Comparison of ENCODE assay signal across 28 mouse cellular contexts in the genomic region with DNA sequence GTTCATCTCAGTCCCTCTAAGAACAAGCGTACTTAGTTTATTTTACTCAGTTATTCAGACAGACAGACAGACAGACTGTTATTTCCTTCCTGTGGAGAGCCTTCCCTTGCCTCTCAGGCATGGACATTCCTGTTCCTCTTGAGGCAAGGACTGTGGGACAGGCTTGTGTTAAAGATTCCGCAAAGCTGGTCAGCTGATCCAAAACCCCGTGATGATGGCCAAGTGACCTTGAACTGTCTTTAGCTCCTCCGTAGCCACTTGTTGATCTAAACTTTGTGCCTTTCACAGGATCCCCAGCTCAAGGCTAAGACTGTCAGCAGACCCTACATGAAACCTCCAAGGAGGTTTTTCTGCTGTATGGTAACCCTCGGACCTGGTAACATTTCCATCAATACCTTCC. TPM values are rescaled to one million over a fixed set of nuclear protein-coding genes. Genes with fewer than 3 reads are reported as not detected.
DNase-seq lines count a peak whose midpoint lies in the region; ATAC-seq and TF ChIP-seq lines count a peak whose summit lies in the region.
"Had no signal": no experiment of that assay in that cellular context is flagged by ENCODE, and none has a peak within 500 bp of the region (broad histone marks: within the 10 kb centered on the region; RNA-seq: fewer than 3 reads in every experiment).

No protein-coding gene starts in this region.

- H3ac ChIP-seq in myocyte (ENCODE audit: control insufficient read depth, insufficient read length) = no peak overlapping the region

- H3K9me3 ChIP-seq in kidney, embryonic 14.5 days (ENCODE audit: control insufficient read depth, low read length) = no peaks in the 10 kb centered on the region
- no peaks in the 10 kb centered on the region for H3K9me3 ChIP-seq in liver, embryonic 11.5 days (ENCODE audit: control insufficient read depth, low read length)
- H3K9me3 ChIP-seq: embryonic facial prominence, embryonic 12.5 days; hindbrain, embryonic 15.5 days; intestine, embryonic 15.5 days; midbrain, embryonic 15.5 days had no signal

- 41% methylated on average over 5 of the region's 5 CpGs for WGBS in kidney, embryonic 14.5 days
- 52% methylated on average over 5 of the region's 5 CpGs for WGBS in liver, embryonic 11.5 days

- H3K79me2 ChIP-seq in myocyte (ENCODE audit: control insufficient read depth, insufficient read depth) = no peaks in the 10 kb centered on the region

- DNase-seq in kidney, postnatal 10 days = no peak
- DNase-seq in ZHBTc4 (ENCODE audit: low read depth, low spot score) = peak; percentile 63
- DNase-seq in liver, embryonic 11.5 days (ENCODE audit: low spot score) = no peak
- no peak for DNase-seq in gastrocnemius, postnatal 10 days
- DNase-seq: adrenal gland, postnatal 10 days; cerebellum, postnatal 10 days; forebrain, postnatal 0 days; heart, adult 18-20 months; heart, postnatal 4 days; kidney, postnatal 14 days; lung, postnatal 10 days; right cerebral cortex, postnatal 25 days had no signal

- H3K4me3 ChIP-seq in kidney, embryonic 14.5 days (ENCODE audit: low read length) = no peak overlapping the region
- H3K4me3 ChIP-seq in liver, embryonic 11.5 days (ENCODE audit: low read depth, low read length) = no peak overlapping the region
- H3K4me3 ChIP-seq in myocyte = no peak overlapping the region
- H3K4me3 ChIP-seq: embryonic facial prominence, embryonic 12.5 days; hindbrain, embryonic 15.5 days; intestine, embryonic 15.5 days; layer of hippocampus, adult 2 months; midbrain, embryonic 15.5 days had no signal

- ATAC-seq in kidney, embryonic 14.5 days (ENCODE audit: low FRiP score, low TSS enrichment) = peak; percentile 35; the same call in 1 of the 2 replicates
- ATAC-seq in liver, embryonic 11.5 days (replicated peaks; ENCODE audit: low FRiP score) = no peak
- no peak for ATAC-seq in cerebellum, adult (ENCODE audit: insufficient number of reproducible peaks, low FRiP score, low TSS enrichment)
- ATAC-seq: forebrain, postnatal 0 days; intestine, embryonic 15.5 days; midbrain, embryonic 15.5 days; Patski had no signal

- H3K36me3 ChIP-seq in kidney, embryonic 14.5 days (ENCODE audit: control insufficient read depth, insufficient read depth, low read length) = no peaks in the 10 kb centered on the region
- H3K36me3 ChIP-seq in liver, embryonic 11.5 days (ENCODE audit: control insufficient read depth, insufficient read depth, low read length) = no peaks in the 10 kb centered on the region
- H3K36me3 ChIP-seq in myocyte (ENCODE audit: control insufficient read depth, insufficient read depth) = no peaks in the 10 kb centered on the region
- H3K36me3 ChIP-seq: embryonic facial prominence, embryonic 12.5 days; hindbrain, embryonic 15.5 days; intestine, embryonic 15.5 days; midbrain, embryonic 15.5 days had no signal

- TF ChIP-seq POLR2A in myocyte (IDR thresholded peaks at IDR 0.05; ENCODE audit: insufficient read length, low read depth) = no peak

- H3K27me3 ChIP-seq in kidney, embryonic 14.5 days (ENCODE audit: control insufficient read depth, insufficient read depth, low read length) = no peaks in the 10 kb centered on the region
- no peaks in the 10 kb centered on the region for H3K27me3 ChIP-seq in liver, embryonic 11.5 days (replicated peaks; ENCODE audit: control insufficient read depth, insufficient read depth, low read length)
- no peaks in the 10 kb centered on the region for H3K27me3 ChIP-seq in myocyte (ENCODE audit: control insufficient read depth, insufficient read depth, insufficient read length)
- H3K27me3 ChIP-seq: embryonic facial prominence, embryonic 12.5 days; hindbrain, embryonic 15.5 days; intestine, embryonic 15.5 days; midbrain, embryonic 15.5 days had no signal

- H3K4me2 ChIP-seq in kidney, embryonic 14.5 days (replicated peaks; ENCODE audit: low read depth, low read length) = no peak overlapping the region
- peak overlapping the region; percentile 46 for H3K4me2 ChIP-seq in liver, embryonic 11.5 days
- H3K4me2 ChIP-seq in myocyte (ENCODE audit: low read depth) = peak overlapping the region; percentile 47
- H3K4me2 ChIP-seq: embryonic facial prominence, embryonic 12.5 days; hindbrain, embryonic 15.5 days; intestine, embryonic 15.5 days; midbrain, embryonic 15.5 days had no signal

- H3K27ac ChIP-seq in kidney, embryonic 14.5 days (ENCODE audit: low read depth, low read length) = no peak overlapping the region
- no peak overlapping the region for H3K27ac ChIP-seq in liver, embryonic 11.5 days (ENCODE audit: low read depth, low read length)
- H3K27ac ChIP-seq: embryonic facial prominence, embryonic 12.5 days; hindbrain, embryonic 15.5 days; intestine, embryonic 15.5 days; layer of hippocampus, adult 2 months; midbrain, embryonic 15.5 days had no signal

- H3K4me1 ChIP-seq in kidney, embryonic 14.5 days (ENCODE audit: control insufficient read depth, insufficient read depth, low read length) = no peaks in the 10 kb centered on the region
- peaks cover 9% of the 10 kb centered on the region for H3K4me1 ChIP-seq in liver, embryonic 11.5 days (replicated peaks; ENCODE audit: control insufficient read depth, insufficient read depth, low read length)
- H3K4me1 ChIP-seq: embryonic facial prominence, embryonic 12.5 days; hindbrain, embryonic 15.5 days; intestine, embryonic 15.5 days; midbrain, embryonic 15.5 days had no signal

- no peak overlapping the region for H3K9ac ChIP-seq in kidney, embryonic 14.5 days (ENCODE audit: low read depth, low read length)
- H3K9ac ChIP-seq in liver, embryonic 11.5 days (ENCODE audit: low read depth, low read length) = peak overlapping the region; percentile 31; the same call in 1 of the 2 replicates
- H3K9ac ChIP-seq: embryonic facial prominence, embryonic 12.5 days; forebrain, postnatal 0 days; hindbrain, embryonic 15.5 days; intestine, embryonic 15.5 days; midbrain, embryonic 15.5 days had no signal

TF ChIP-seq in myocyte, 11 proteins besides CTCF, POLR2A, EP300 and RAD21:
- TF ChIP-seq E2F4 (IDR thresholded peaks at IDR 0.05; ENCODE audit: insufficient read depth) (no peak), POLR2AphosphoS2 (IDR thresholded peaks at IDR 0.05; ENCODE audit: insufficient read length, low read depth) (no peak), USF1 (IDR thresholded peaks at IDR 0.05; ENCODE audit: low read depth) (peak; percentile 5), TCF12 (IDR thresholded peaks at IDR 0.05; ENCODE audit: insufficient read depth, poor library complexity, severe bottlenecking) (no peak), MYOG (IDR thresholded peaks at IDR 0.05; ENCODE audit: control insufficient read depth in 1 of 3, insufficient read depth in 1 of 3, insufficient read length in 2 of 3, low read depth in 2 of 3) (no peak), TCF3 (IDR thresholded peaks at IDR 0.05; ENCODE audit: insufficient read length, low read depth) (no peak)

RNA-seq across cellular contexts. Expression of a gene that starts 14.3 kb away (rescaled TPM):
- polyA plus RNA-seq in kidney, embryonic 14.5 days (2014; fragmentation: Nextera tagmentation; extraction: Ambion mirVana) = 13.9 and 25.6 TPM in 2 replicates
- polyA plus RNA-seq in liver, embryonic 11.5 days (2014; fragmentation: Nextera tagmentation; extraction: Ambion mirVana) = 19.5 and 21.4 TPM in 2 replicates
- polyA plus RNA-seq in myocyte (2012; fragmentation: generic; extraction: Trizol) = 3.8 TPM
- total RNA-seq in gastrocnemius, postnatal 10 days (2021) = 10 to 100 TPM in 1 of 2 experiments, 1 to 10 TPM in 1; 8.9 to 10.2 TPM

RNA-seq across cellular contexts. Expression of a gene that starts 42.0 kb away (rescaled TPM):
- polyA plus RNA-seq in kidney, embryonic 14.5 days (2014; fragmentation: Nextera tagmentation; extraction: Ambion mirVana) = not detected in 2 replicates
- not detected in 2 replicates for polyA plus RNA-seq in liver, embryonic 11.5 days (2014; fragmentation: Nextera tagmentation; extraction: Ambion mirVana)
- polyA plus RNA-seq in myocyte (2012; fragmentation: generic; extraction: Trizol) = not detected
- total RNA-seq in gastrocnemius, postnatal 10 days (2021) = not detected
- total RNA-seq: adrenal gland, postnatal 10 days; ES-E14; megakaryocyte-erythroid progenitor cell, adult 5-6 weeks had no signal
- polyA plus RNA-seq: activated CD4-positive, CD25-positive, alpha-beta regulatory T cell, adult 4 months; embryonic facial prominence, embryonic 12.5 days; intestine, embryonic 15.5 days; limb, embryonic 14.5 days; Patski; stomach, embryonic 16.5 days; thymus, postnatal 0 days; urinary bladder, adult 2 months had no signal
